Mouse (Mus musculus) MEL (cell line): ENCODE data around the gene Tmem184b. TPM values are rescaled to one million over a fixed set of nuclear protein-coding genes. Genes with fewer than 3 reads are reported as not detected.

Experiments
- DNase-seq: peaks from one replicate; pipeline ENCODE4 v3.0.0; 2011; ENCODE audit warnings: low read depth, low spot score
- H3K27ac ChIP-seq: 2 replicates; pipeline ENCODE4 v1.5.1; 2012; ENCODE audit warnings: low read depth, mild to moderate bottlenecking, control low read depth, low read length, moderate library complexity; ENCODE audit not compliant: control insufficient read depth
- H3K27me3 ChIP-seq, 2 experiments: fragments of 150-350 bp in 1 of 2; sonication (generic) in 1 of 2; 2 replicates each; pipeline ENCODE4 v1.6.1; 2012; ENCODE audit warnings: low read length in 2 of 2, mild to moderate bottlenecking in 2 of 2, improper control_type of control experiment in 1 of 2, moderate library complexity in 1 of 2; ENCODE audit not compliant: insufficient read depth in 2 of 2, control insufficient read depth in 1 of 2
- H3K36me3 ChIP-seq, 2 experiments: 2 replicates each; pipeline ENCODE4 v1.6.1; 2012 to 2014; ENCODE audit warnings: low read length in 2 of 2, improper control_type of control experiment in 1 of 2, inconsistent platforms in 1 of 2, mild to moderate bottlenecking in 1 of 2; ENCODE audit not compliant: insufficient read depth in 2 of 2, control insufficient read depth in 1 of 2
- H3K4me1 ChIP-seq, 2 experiments: fragments of 150-350 bp in 1 of 2; sonication (generic) in 1 of 2; 2 replicates each; pipeline ENCODE4 v1.6.1; 2012; ENCODE audit warnings: low read length in 2 of 2, improper control_type of control experiment in 1 of 2, mild to moderate bottlenecking in 1 of 2; ENCODE audit not compliant: insufficient read depth in 2 of 2, control insufficient read depth in 1 of 2
- H3K4me3 ChIP-seq, 2 experiments: fragments of 150-350 bp in 1 of 2; sonication (generic) in 1 of 2; 2 replicates each; pipeline ENCODE4 v1.5.1; 2012; ENCODE audit warnings: low read depth in 2 of 2, low read length in 2 of 2, mild to moderate bottlenecking in 2 of 2, moderate library complexity in 2 of 2, control low read depth in 1 of 2, improper control_type of control experiment in 1 of 2; ENCODE audit not compliant: control insufficient read depth in 1 of 2, insufficient read depth in 1 of 2
- H3K79me2 ChIP-seq: 2 replicates; pipeline ENCODE4 v1.6.1; 2012; ENCODE audit warnings: mild to moderate bottlenecking, low read length, moderate library complexity; ENCODE audit not compliant: control insufficient read depth, poor library complexity, insufficient read depth
- H3K9ac ChIP-seq: 2 replicates; pipeline ENCODE4 v1.6.1; 2012; ENCODE audit warnings: low read depth, mild to moderate bottlenecking, control low read depth, low read length, moderate library complexity; ENCODE audit not compliant: control insufficient read depth, poor library complexity, severe bottlenecking
- H3K9me3 ChIP-seq: fragments of 150-350 bp; sonication (generic); replicated peaks from 2 replicates; pipeline ENCODE4 v1.6.1; 2012; ENCODE audit warnings: mild to moderate bottlenecking, low read length, improper control_type of control experiment, moderate library complexity; ENCODE audit not compliant: insufficient read depth
- BHLHE40 ChIP-seq: IDR thresholded peaks from 2 replicates; pipeline ENCODE4 v1.6.1; 2012; ENCODE audit warnings: low read depth, mild to moderate bottlenecking, inconsistent platforms, low read length, improper control_type of control experiment, borderline replicate concordance
- CHD2 ChIP-seq: IDR thresholded peaks from 2 replicates; pipeline ENCODE4 v1.6.1; 2011; ENCODE audit warnings: low read length, improper control_type of control experiment
- ELF1 ChIP-seq: IDR thresholded peaks from 2 replicates; pipeline ENCODE4 v1.6.1; 2014; ENCODE audit warnings: low read depth, mild to moderate bottlenecking, inconsistent platforms, low read length, improper control_type of control experiment, moderate library complexity
- EP300 ChIP-seq, 2 experiments: IDR thresholded peaks; 2 replicates each; pipeline ENCODE4 v1.6.1; 2011; ENCODE audit warnings: improper control_type of control experiment in 2 of 2, low read length in 2 of 2, low read depth in 1 of 2, mild to moderate bottlenecking in 1 of 2
- JUND ChIP-seq: IDR thresholded peaks from 2 replicates; pipeline ENCODE4 v1.6.1; 2011; ENCODE audit warnings: low read depth, mild to moderate bottlenecking, improper control_type of control experiment, low read length
- KAT2A ChIP-seq: conservative IDR thresholded peaks from 2 replicates; pipeline ENCODE4 v1.6.1; 2012; ENCODE audit warnings: low read depth, low read length, improper control_type of control experiment, inconsistent platforms
- MAX ChIP-seq: IDR thresholded peaks from 2 replicates; pipeline ENCODE4 v1.6.1; 2011; ENCODE audit warnings: low read length, improper control_type of control experiment
- MEF2A ChIP-seq: IDR thresholded peaks from 2 replicates; pipeline ENCODE4 v1.6.1; 2014; ENCODE audit warnings: low read depth, mild to moderate bottlenecking, inconsistent platforms, low read length, improper control_type of control experiment; ENCODE audit not compliant: poor library complexity, insufficient replicate concordance, severe bottlenecking; ENCODE audit errors: extremely low read depth
- POLR2AphosphoS5 ChIP-seq: IDR thresholded peaks from 2 replicates; pipeline ENCODE4 v1.6.1; 2012; ENCODE audit warnings: low read depth, borderline replicate concordance, mild to moderate bottlenecking, inconsistent platforms, low read length, moderate library complexity, mixed read lengths
- RAD21 ChIP-seq: IDR thresholded peaks from 2 replicates; pipeline ENCODE4 v1.6.1; 2011; ENCODE audit warnings: mild to moderate bottlenecking, low read depth, low read length, improper control_type of control experiment
- RCOR1 ChIP-seq: IDR thresholded peaks from 2 replicates; pipeline ENCODE4 v1.6.1; 2012; ENCODE audit warnings: low read depth, mild to moderate bottlenecking, inconsistent platforms, low read length, improper control_type of control experiment
- TAL1 ChIP-seq: IDR thresholded peaks from 2 replicates; pipeline ENCODE4 v1.6.1; 2012; ENCODE audit warnings: mild to moderate bottlenecking, inconsistent platforms, low read length, moderate library complexity, mixed read lengths
- ZC3H11A ChIP-seq: IDR thresholded peaks from 2 replicates; pipeline ENCODE4 v1.6.1; 2012; ENCODE audit warnings: low read depth, mild to moderate bottlenecking, inconsistent platforms, low read length, improper control_type of control experiment
- ZKSCAN1 ChIP-seq: IDR thresholded peaks from 2 replicates; pipeline ENCODE4 v1.6.1; 2012; ENCODE audit warnings: low read depth, mild to moderate bottlenecking, inconsistent platforms, low read length, improper control_type of control experiment, moderate library complexity
- polyA plus RNA-seq, 2 experiments: library from polyadenylated mRNA; stranded (reverse) in 1 of 2; unstranded in 1 of 2; fragments of >175 nt in 1 of 2; fragments of >200 nt in 1 of 2; gene quantifications; 2 replicates each; pipeline versions ENCODE4 v1.2.1 to v1.2.4; 2012; ENCODE audit warnings: low replicate concordance in 2 of 2, low read depth in 1 of 2; ENCODE audit not compliant: insufficient read length in 2 of 2, insufficient read depth in 1 of 2, missing spikeins in 1 of 2
- total RNA-seq: library from RNA; depleted of rRNA; stranded (reverse); fragments of 300-350 nt; gene quantifications from 2 replicates; pipeline ENCODE4 v1.2.3, GENCODE M21; 2012

Tmem184b gene
- total and polyA plus RNA-seq, 3 experiments, result 7.5 to 28.4 TPM; not detected in 1

DNA sequence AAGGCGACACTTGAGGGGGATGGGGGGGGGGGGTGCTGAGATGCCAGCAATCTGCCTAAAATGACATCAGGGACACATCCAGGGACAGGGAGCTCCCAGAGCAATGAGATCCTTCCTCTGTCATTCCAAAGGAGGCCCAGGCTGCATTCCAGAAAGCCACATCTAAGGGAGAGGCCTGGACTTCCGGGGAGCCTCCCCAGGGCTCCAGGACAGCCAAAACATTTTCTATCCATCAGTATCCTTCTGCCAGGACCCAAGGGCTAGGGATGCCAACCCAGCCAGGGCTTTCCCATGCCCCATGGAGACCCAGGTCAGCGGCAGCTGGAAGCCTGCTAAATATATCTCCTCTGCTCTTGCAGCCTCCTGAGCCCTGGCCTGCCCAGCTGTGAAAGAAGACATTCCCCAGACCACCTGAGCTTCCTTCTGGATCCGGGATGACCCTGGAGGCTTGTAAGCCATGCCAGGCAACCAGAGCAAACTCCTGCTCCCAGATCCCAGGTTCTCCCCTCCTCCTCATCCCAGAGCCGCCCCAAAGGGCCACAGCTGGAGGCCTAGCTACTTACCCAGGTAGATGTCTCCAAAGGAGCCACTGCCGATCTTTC, 34.9 kb upstream of the Tmem184b start:
- Histone ChIP-seq H3K27me3 (no peaks in the 10 kb centered on the region), H3K79me2 (peaks cover 15% of the 10 kb centered on the region), H3K4me1 (peaks cover 20 to 36% of the 10 kb centered on the region in 2 experiments), H3K9me3 (no peaks in the 10 kb centered on the region), H3K9ac (no peak overlapping the region), H3K36me3 (peaks cover 0 to 24% of the 10 kb centered on the region in 2 experiments; a peak in 2 of 4 replicates), H3K4me3 (no peak overlapping the region), H3K27ac (no peak overlapping the region)
- no peak for DNase-seq
- TF ChIP-seq ZC3H11A (no peak), POLR2AphosphoS5 (no peak), EP300 (IDR thresholded peaks at IDR 0.05; ENCODE audit: low read depth in 1 of 2, low read length in 2 of 2) (no peak), KAT2A (no peak), MEF2A (no peak), ZKSCAN1 (no peak), ELF1 (no peak), JUND (no peak), BHLHE40 (no peak), CHD2 (no peak), RAD21 (no peak), MAX (no peak), RCOR1 (no peak)

DNA sequence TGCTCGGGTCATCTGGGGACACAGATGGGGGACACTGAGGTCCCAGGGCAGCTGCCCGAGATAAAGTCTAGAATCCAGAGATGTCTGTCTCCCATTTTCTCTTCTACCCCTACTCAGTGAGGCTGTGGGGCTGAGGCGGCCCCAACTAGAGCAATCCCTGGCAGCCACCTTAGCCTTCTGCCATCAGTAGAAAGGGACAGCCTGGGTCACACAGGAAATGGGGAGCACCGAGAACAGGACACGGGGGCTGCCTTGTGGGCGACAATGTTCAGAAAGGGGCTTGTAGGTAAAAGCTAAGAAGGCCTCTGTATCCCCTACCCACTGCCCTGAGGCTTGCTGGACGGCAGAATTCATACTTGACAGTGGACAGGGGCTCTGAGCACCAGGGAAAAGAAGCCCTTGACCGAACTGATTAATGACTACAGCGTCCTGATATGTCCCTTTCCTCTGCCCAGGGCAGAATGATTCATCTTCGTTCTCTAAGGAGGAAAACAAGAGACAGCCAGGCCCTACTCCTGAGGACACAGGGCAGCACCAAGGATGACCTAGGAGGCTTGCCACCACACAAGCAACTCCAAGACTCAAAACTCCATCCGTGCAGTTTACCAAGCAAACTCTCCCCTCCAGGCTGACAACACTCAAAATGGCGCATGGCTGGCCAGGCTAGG, 34.3 kb upstream of the Tmem184b start:
- no peak for TF ChIP-seq TAL1
- no peaks in the 10 kb centered on the region for H3K27me3 ChIP-seq
- H3K9me3 ChIP-seq, result no peaks in the 10 kb centered on the region
- peaks cover 20 to 36% of the 10 kb centered on the region in 2 experiments for H3K4me1 ChIP-seq
- no peak overlapping the region for H3K27ac ChIP-seq
- H3K36me3 ChIP-seq, result peaks cover 0 to 24% of the 10 kb centered on the region in 2 experiments; a peak in 2 of 4 replicates
- H3K79me2 ChIP-seq, result peaks cover 15% of the 10 kb centered on the region
- DNase-seq, result no peak
- no peak overlapping the region for H3K9ac ChIP-seq
- no peak overlapping the region for H3K4me3 ChIP-seq
